Mouse (Mus musculus): ENCODE results near the gene Olfr1008. TPM values are rescaled to one million over a fixed set of nuclear protein-coding genes. Genes with fewer than 3 reads are reported as not detected.
"Not testable (repeated sequence)": the region's sequence is repeated elsewhere in the genome, so short reads cannot be mapped to it uniquely, and the experiment has no call there.

Gene Olfr1008
- not detected in 2 replicates for polyA plus RNA-seq (2014; fragmentation: Nextera tagmentation; extraction: Ambion mirVana)

GRCm38 (mm10) chr2:85689131-85689530 lies at the start of gene Olfr1008:
TSS of gene Olfr1008 (plus strand) at chr2:85689431.
- H3K27me3 ChIP-seq (ENCODE audit: control insufficient read depth, insufficient read depth, low read length), result no peaks in the 10 kb centered on the region
- no peak within 1 kb of the TSS for H3K4me3 ChIP-seq (ENCODE audit: low read depth, low read length)
- H3K36me3 ChIP-seq (ENCODE audit: control insufficient read depth, insufficient read depth, low read length), result no peaks in the 10 kb centered on the region
- H3K4me1 ChIP-seq (ENCODE audit: control insufficient read depth, insufficient read depth, low read length), result no peaks in the 10 kb centered on the region
- ATAC-seq (ENCODE audit: insufficient number of reproducible peaks, low FRiP score, low TSS enrichment, low read depth), result no peak
- no peak within 1 kb of the TSS for H3K4me2 ChIP-seq (ENCODE audit: low read depth, severe bottlenecking)
- DNase-seq (ENCODE audit: low spot score), result no peak
- no peak within 1 kb of the TSS for H3K27ac ChIP-seq (replicated peaks; ENCODE audit: low read depth, low read length)
- H3K9ac ChIP-seq (ENCODE audit: low read length), result no peak within 1 kb of the TSS
- H3K9me3 ChIP-seq (ENCODE audit: control insufficient read depth, low read length), result no peaks in the 10 kb centered on the region

- Histone ChIP-seq H3K4me1 (ENCODE audit: control insufficient read depth, insufficient read depth, low read length) (no peaks in the 10 kb centered on the region), H3K4me2 (ENCODE audit: low read depth, severe bottlenecking) (no peak within 1 kb of the TSS), H3K27ac (replicated peaks; ENCODE audit: low read depth, low read length) (no peak within 1 kb of the TSS), H3K27me3 (ENCODE audit: control insufficient read depth, insufficient read depth, low read length) (no peaks in the 10 kb centered on the region), H3K36me3 (ENCODE audit: control insufficient read depth, insufficient read depth, low read length) (no peaks in the 10 kb centered on the region), H3K4me3 (ENCODE audit: low read depth, low read length) (no peak within 1 kb of the TSS), H3K9me3 (ENCODE audit: control insufficient read depth, low read length) (no peaks in the 10 kb centered on the region), H3K9ac (ENCODE audit: low read length) (no peak within 1 kb of the TSS)
- DNase-seq (ENCODE audit: low spot score), result no peak
- 94% methylated on average over 1 of the region's 1 CpGs for WGBS
- ATAC-seq (ENCODE audit: insufficient number of reproducible peaks, low FRiP score, low TSS enrichment, low read depth), result no peak
These were observed 38.6 kb upstream of the Olfr1008 start, which contains the start of gene Olfr1002 for GRCm38 (mm10) chr2:85650604-85651003. TSS of gene Olfr1002 (minus strand) at chr2:85650704.

- H3K9ac ChIP-seq (ENCODE audit: low read length); DNase-seq (ENCODE audit: low spot score); H3K4me2 ChIP-seq (ENCODE audit: low read depth, severe bottlenecking); H3K4me1 ChIP-seq (ENCODE audit: control insufficient read depth, insufficient read depth, low read length); ATAC-seq (ENCODE audit: insufficient number of reproducible peaks, low FRiP score, low TSS enrichment, low read depth); H3K36me3 ChIP-seq (ENCODE audit: control insufficient read depth, insufficient read depth, low read length); H3K27me3 ChIP-seq (ENCODE audit: control insufficient read depth, insufficient read depth, low read length); H3K4me3 ChIP-seq (ENCODE audit: low read depth, low read length); H3K9me3 ChIP-seq (ENCODE audit: control insufficient read depth, low read length); H3K27ac ChIP-seq (replicated peaks; ENCODE audit: low read depth, low read length): not testable (repeated sequence)
These were observed 24.9 kb upstream of the Olfr1008 start, which contains the start of gene Olfr154 for GRCm38 (mm10) chr2:85664355-85664754. TSS of gene Olfr154 (minus strand) at chr2:85664455.

- no peak for DNase-seq (ENCODE audit: low spot score)
- no peaks in the 10 kb centered on the region for H3K4me1 ChIP-seq (ENCODE audit: control insufficient read depth, insufficient read depth, low read length)
- H3K4me3 ChIP-seq (ENCODE audit: low read depth, low read length), result no peak within 1 kb of the TSS
- no peak within 1 kb of the TSS for H3K9ac ChIP-seq (ENCODE audit: low read length)
- no peak within 1 kb of the TSS for H3K4me2 ChIP-seq (ENCODE audit: low read depth, severe bottlenecking)
- H3K27ac ChIP-seq (replicated peaks; ENCODE audit: low read depth, low read length), result no peak within 1 kb of the TSS
- no peaks in the 10 kb centered on the region for H3K36me3 ChIP-seq (ENCODE audit: control insufficient read depth, insufficient read depth, low read length)
- H3K9me3 ChIP-seq (ENCODE audit: control insufficient read depth, low read length), result no peaks in the 10 kb centered on the region
- no peak for ATAC-seq (ENCODE audit: insufficient number of reproducible peaks, low FRiP score, low TSS enrichment, low read depth)
- no peaks in the 10 kb centered on the region for H3K27me3 ChIP-seq (ENCODE audit: control insufficient read depth, insufficient read depth, low read length)
These were observed 10.6 kb upstream of the Olfr1008 start, which contains the start of gene Olfr1006 for GRCm38 (mm10) chr2:85678667-85679066. TSS of gene Olfr1006 (minus strand) at chr2:85678767.

- H3K27me3 ChIP-seq (ENCODE audit: control insufficient read depth, insufficient read depth, low read length); H3K9ac ChIP-seq (ENCODE audit: low read length); H3K9me3 ChIP-seq (ENCODE audit: control insufficient read depth, low read length); H3K4me1 ChIP-seq (ENCODE audit: control insufficient read depth, insufficient read depth, low read length); ATAC-seq (ENCODE audit: insufficient number of reproducible peaks, low FRiP score, low TSS enrichment, low read depth); H3K36me3 ChIP-seq (ENCODE audit: control insufficient read depth, insufficient read depth, low read length); H3K27ac ChIP-seq (replicated peaks; ENCODE audit: low read depth, low read length); DNase-seq (ENCODE audit: low spot score); H3K4me2 ChIP-seq (ENCODE audit: low read depth, severe bottlenecking); H3K4me3 ChIP-seq (ENCODE audit: low read depth, low read length): not testable (repeated sequence)
- WGBS, result 35% methylated on average over 2 of the region's 2 CpGs
These were observed 21.4 kb downstream of the Olfr1008 start for GRCm38 (mm10) chr2:85710680-85711079.

- 38% methylated on average over 1 of the region's 1 CpGs for whole genome bisulfite sequencing
- Histone ChIP-seq H3K4me1 (ENCODE audit: control insufficient read depth, insufficient read depth, low read length) (no peaks in the 10 kb centered on the region), H3K27ac (replicated peaks; ENCODE audit: low read depth, low read length) (no peak overlapping the region), H3K9ac (ENCODE audit: low read length) (no peak overlapping the region), H3K9me3 (ENCODE audit: control insufficient read depth, low read length) (no peaks in the 10 kb centered on the region), H3K4me3 (ENCODE audit: low read depth, low read length) (no peak overlapping the region), H3K36me3 (ENCODE audit: control insufficient read depth, insufficient read depth, low read length) (no peaks in the 10 kb centered on the region), H3K4me2 (ENCODE audit: low read depth, severe bottlenecking) (no peak overlapping the region), H3K27me3 (ENCODE audit: control insufficient read depth, insufficient read depth, low read length) (no peaks in the 10 kb centered on the region)
- ATAC-seq (ENCODE audit: insufficient number of reproducible peaks, low FRiP score, low TSS enrichment, low read depth) (no peak), DNase-seq (ENCODE audit: low spot score) (no peak)
These were observed 21.9 kb downstream of the Olfr1008 start for GRCm38 (mm10) chr2:85711159-85711558.

- Histone ChIP-seq H3K27me3 (ENCODE audit: control insufficient read depth, insufficient read depth, low read length) (no peaks in the 10 kb centered on the region), H3K9ac (ENCODE audit: low read length) (no peak within 1 kb of the TSS), H3K4me2 (ENCODE audit: low read depth, severe bottlenecking) (no peak within 1 kb of the TSS), H3K4me1 (ENCODE audit: control insufficient read depth, insufficient read depth, low read length) (no peaks in the 10 kb centered on the region), H3K9me3 (ENCODE audit: control insufficient read depth, low read length) (no peaks in the 10 kb centered on the region), H3K36me3 (ENCODE audit: control insufficient read depth, insufficient read depth, low read length) (no peaks in the 10 kb centered on the region), H3K4me3 (ENCODE audit: low read depth, low read length) (no peak within 1 kb of the TSS), H3K27ac (replicated peaks; ENCODE audit: low read depth, low read length) (no peak within 1 kb of the TSS)
- no peak for DNase-seq (ENCODE audit: low spot score)
- ATAC-seq (ENCODE audit: insufficient number of reproducible peaks, low FRiP score, low TSS enrichment, low read depth), result no peak
- WGBS, result 92% methylated on average over 1 of the region's 1 CpGs
These were observed 25.9 kb downstream of the Olfr1008 start, which contains the start of gene Olfr1009 for GRCm38 (mm10) chr2:85715119-85715518. TSS of gene Olfr1009 (plus strand) at chr2:85715419.

- H3K27ac ChIP-seq (replicated peaks; ENCODE audit: low read depth, low read length), result no peak overlapping the region
- H3K4me1 ChIP-seq (ENCODE audit: control insufficient read depth, insufficient read depth, low read length), result no peaks in the 10 kb centered on the region
- no peak overlapping the region for H3K9ac ChIP-seq (ENCODE audit: low read length)
- H3K4me2 ChIP-seq (ENCODE audit: low read depth, severe bottlenecking), result no peak overlapping the region
- 12% methylated on average over 3 of the region's 3 CpGs for WGBS
- H3K36me3 ChIP-seq (ENCODE audit: control insufficient read depth, insufficient read depth, low read length), result no peaks in the 10 kb centered on the region
- ATAC-seq (ENCODE audit: insufficient number of reproducible peaks, low FRiP score, low TSS enrichment, low read depth), result no peak
- H3K9me3 ChIP-seq (ENCODE audit: control insufficient read depth, low read length), result no peaks in the 10 kb centered on the region
- H3K4me3 ChIP-seq (ENCODE audit: low read depth, low read length), result no peak overlapping the region
- peak; percentile 33 for DNase-seq (ENCODE audit: low spot score)
- H3K27me3 ChIP-seq (ENCODE audit: control insufficient read depth, insufficient read depth, low read length), result no peaks in the 10 kb centered on the region
These were observed 36.6 kb downstream of the Olfr1008 start for GRCm38 (mm10) chr2:85725793-85726192.
